Mouse (Mus musculus): ENCODE data around the gene 4931414P19Rik. TPM values are rescaled to one million over a fixed set of nuclear protein-coding genes. Genes with fewer than 3 reads are reported as not detected.

Gene 4931414P19Rik
- polyA plus RNA-seq, 1 experiment from 2014 or later: 7.7 TPM

- no peak for ATAC-seq (ENCODE audit: low FRiP score, low TSS enrichment)
- Histone ChIP-seq H3K4me2 (replicated peaks; ENCODE audit: low read depth, low read length) (no peak overlapping the region), H3K27ac (ENCODE audit: low read depth, low read length) (no peak overlapping the region), H3K9me3 (ENCODE audit: control insufficient read depth, low read length) (no peaks in the 10 kb centered on the region), H3K4me3 (ENCODE audit: low read length) (no peak overlapping the region), H3K9ac (ENCODE audit: low read depth, low read length) (no peak overlapping the region), H3K36me3 (ENCODE audit: control insufficient read depth, insufficient read depth, low read length) (peaks cover 57% of the 10 kb centered on the region), H3K4me1 (ENCODE audit: control insufficient read depth, insufficient read depth, low read length) (no peaks in the 10 kb centered on the region), H3K27me3 (ENCODE audit: control insufficient read depth, insufficient read depth, low read length) (no peaks in the 10 kb centered on the region)
- 93% methylated on average over 36 of the region's 37 CpGs for WGBS
Measured at GRCm38 (mm10) chr14:54632252-54632651, 26.5 kb upstream of the 4931414P19Rik start.

- Histone ChIP-seq H3K4me2 (replicated peaks; ENCODE audit: low read depth, low read length) (no peak overlapping the region), H3K9me3 (ENCODE audit: control insufficient read depth, low read length) (no peaks in the 10 kb centered on the region), H3K36me3 (ENCODE audit: control insufficient read depth, insufficient read depth, low read length) (peaks cover 49% of the 10 kb centered on the region), H3K27me3 (ENCODE audit: control insufficient read depth, insufficient read depth, low read length) (no peaks in the 10 kb centered on the region), H3K9ac (ENCODE audit: low read depth, low read length) (no peak overlapping the region), H3K4me1 (ENCODE audit: control insufficient read depth, insufficient read depth, low read length) (no peaks in the 10 kb centered on the region), H3K27ac (ENCODE audit: low read depth, low read length) (no peak overlapping the region), H3K4me3 (ENCODE audit: low read length) (no peak overlapping the region)
- no peak for ATAC-seq (ENCODE audit: low FRiP score, low TSS enrichment)
- 80% methylated on average over 4 of the region's 4 CpGs for WGBS
Measured at GRCm38 (mm10) chr14:54631240-54631599, 25.4 kb upstream of the 4931414P19Rik start.

- H3K27me3 ChIP-seq (ENCODE audit: control insufficient read depth, insufficient read depth, low read length): no peaks in the 10 kb centered on the region
- H3K9me3 ChIP-seq (ENCODE audit: control insufficient read depth, low read length): no peaks in the 10 kb centered on the region
- no peak overlapping the region for H3K4me2 ChIP-seq (replicated peaks; ENCODE audit: low read depth, low read length)
- H3K4me3 ChIP-seq (ENCODE audit: low read length): no peak overlapping the region
- no peak for ATAC-seq (ENCODE audit: low FRiP score, low TSS enrichment)
- H3K9ac ChIP-seq (ENCODE audit: low read depth, low read length): no peak overlapping the region
- no peak overlapping the region for H3K27ac ChIP-seq (ENCODE audit: low read depth, low read length)
- WGBS: 82% methylated on average over 11 of the region's 11 CpGs
- no peaks in the 10 kb centered on the region for H3K4me1 ChIP-seq (ENCODE audit: control insufficient read depth, insufficient read depth, low read length)
- H3K36me3 ChIP-seq (ENCODE audit: control insufficient read depth, insufficient read depth, low read length): peaks cover 44% of the 10 kb centered on the region
Measured at GRCm38 (mm10) chr14:54630583-54631239, 24.9 kb upstream of the 4931414P19Rik start.

GRCm38 (mm10) chr14:54629797-54630196 is 24.0 kb upstream of the 4931414P19Rik start:
- H3K27me3 ChIP-seq (ENCODE audit: control insufficient read depth, insufficient read depth, low read length): no peaks in the 10 kb centered on the region
- no peak overlapping the region for H3K4me2 ChIP-seq (replicated peaks; ENCODE audit: low read depth, low read length)
- H3K4me3 ChIP-seq (ENCODE audit: low read length): no peak overlapping the region
- no peak overlapping the region for H3K27ac ChIP-seq (ENCODE audit: low read depth, low read length)
- ATAC-seq (ENCODE audit: low FRiP score, low TSS enrichment): no peak
- 93% methylated on average over 2 of the region's 2 CpGs for WGBS
- H3K9ac ChIP-seq (ENCODE audit: low read depth, low read length): no peak overlapping the region
- no peaks in the 10 kb centered on the region for H3K9me3 ChIP-seq (ENCODE audit: control insufficient read depth, low read length)
- no peaks in the 10 kb centered on the region for H3K4me1 ChIP-seq (ENCODE audit: control insufficient read depth, insufficient read depth, low read length)
- peaks cover 41% of the 10 kb centered on the region for H3K36me3 ChIP-seq (ENCODE audit: control insufficient read depth, insufficient read depth, low read length)

- Histone ChIP-seq H3K27ac (ENCODE audit: low read depth, low read length) (no peak overlapping the region), H3K36me3 (ENCODE audit: control insufficient read depth, insufficient read depth, low read length) (peaks cover 29% of the 10 kb centered on the region), H3K27me3 (ENCODE audit: control insufficient read depth, insufficient read depth, low read length) (no peaks in the 10 kb centered on the region), H3K4me3 (ENCODE audit: low read length) (no peak overlapping the region), H3K4me2 (replicated peaks; ENCODE audit: low read depth, low read length) (no peak overlapping the region), H3K4me1 (ENCODE audit: control insufficient read depth, insufficient read depth, low read length) (no peaks in the 10 kb centered on the region), H3K9ac (ENCODE audit: low read depth, low read length) (no peak overlapping the region), H3K9me3 (ENCODE audit: control insufficient read depth, low read length) (no peaks in the 10 kb centered on the region)
- WGBS: 70% methylated on average over 5 of the region's 5 CpGs
- ATAC-seq (ENCODE audit: low FRiP score, low TSS enrichment): no peak
Measured at GRCm38 (mm10) chr14:54628103-54628502, 22.3 kb upstream of the 4931414P19Rik start.

GRCm38 (mm10) chr14:54624976-54625375 is 19.2 kb upstream of the 4931414P19Rik start:
- Histone ChIP-seq H3K27me3 (ENCODE audit: control insufficient read depth, insufficient read depth, low read length) (no peaks in the 10 kb centered on the region), H3K4me3 (ENCODE audit: low read length) (no peak overlapping the region), H3K36me3 (ENCODE audit: control insufficient read depth, insufficient read depth, low read length) (no peaks in the 10 kb centered on the region), H3K9ac (ENCODE audit: low read depth, low read length) (no peak overlapping the region), H3K27ac (ENCODE audit: low read depth, low read length) (no peak overlapping the region), H3K4me1 (ENCODE audit: control insufficient read depth, insufficient read depth, low read length) (no peaks in the 10 kb centered on the region), H3K4me2 (replicated peaks; ENCODE audit: low read depth, low read length) (no peak overlapping the region), H3K9me3 (ENCODE audit: control insufficient read depth, low read length) (no peaks in the 10 kb centered on the region)
- ATAC-seq (ENCODE audit: low FRiP score, low TSS enrichment): no peak
- 73% methylated on average over 10 of the region's 10 CpGs for WGBS

GRCm38 (mm10) chr14:54623334-54623733 is 17.5 kb upstream of the 4931414P19Rik start:
- H3K4me1 ChIP-seq (ENCODE audit: control insufficient read depth, insufficient read depth, low read length): no peaks in the 10 kb centered on the region
- no peak overlapping the region for H3K27ac ChIP-seq (ENCODE audit: low read depth, low read length)
- H3K9ac ChIP-seq (ENCODE audit: low read depth, low read length): no peak overlapping the region
- H3K4me3 ChIP-seq (ENCODE audit: low read length): no peak overlapping the region
- ATAC-seq (ENCODE audit: low FRiP score, low TSS enrichment): no peak
- 85% methylated on average over 6 of the region's 6 CpGs for WGBS
- no peaks in the 10 kb centered on the region for H3K9me3 ChIP-seq (ENCODE audit: control insufficient read depth, low read length)
- H3K27me3 ChIP-seq (ENCODE audit: control insufficient read depth, insufficient read depth, low read length): no peaks in the 10 kb centered on the region
- H3K36me3 ChIP-seq (ENCODE audit: control insufficient read depth, insufficient read depth, low read length): no peaks in the 10 kb centered on the region
- no peak overlapping the region for H3K4me2 ChIP-seq (replicated peaks; ENCODE audit: low read depth, low read length)

GRCm38 (mm10) chr14:54621133-54621532 is 15.3 kb upstream of the 4931414P19Rik start, which contains the start of gene Psmb11:
Gene Psmb11, plus strand, starts transcription at chr14:54621433.
- ATAC-seq (ENCODE audit: low FRiP score, low TSS enrichment): no peak
- no peaks in the 10 kb centered on the region for H3K27me3 ChIP-seq (ENCODE audit: control insufficient read depth, insufficient read depth, low read length)
- H3K36me3 ChIP-seq (ENCODE audit: control insufficient read depth, insufficient read depth, low read length): peaks cover 3% of the 10 kb centered on the region; the same call in 1 of the 2 replicates
- H3K9me3 ChIP-seq (ENCODE audit: control insufficient read depth, low read length): no peaks in the 10 kb centered on the region
- H3K4me2 ChIP-seq (replicated peaks; ENCODE audit: low read depth, low read length): no peak within 1 kb of the TSS
- H3K4me3 ChIP-seq (ENCODE audit: low read length): no peak within 1 kb of the TSS
- peaks cover 7% of the 10 kb centered on the region for H3K4me1 ChIP-seq (ENCODE audit: control insufficient read depth, insufficient read depth, low read length)
- WGBS: 87% methylated on average over 1 of the region's 1 CpGs
- H3K27ac ChIP-seq (ENCODE audit: low read depth, low read length): no peak within 1 kb of the TSS
- H3K9ac ChIP-seq (ENCODE audit: low read depth, low read length): no peak within 1 kb of the TSS

- H3K27me3 ChIP-seq (ENCODE audit: control insufficient read depth, insufficient read depth, low read length): no peaks in the 10 kb centered on the region
- WGBS: under 1% methylated on average over 25 of the region's 25 CpGs
- H3K4me2 ChIP-seq (replicated peaks; ENCODE audit: low read depth, low read length): peak within 1 kb of the TSS; percentile 62
- H3K9me3 ChIP-seq (ENCODE audit: control insufficient read depth, low read length): no peaks in the 10 kb centered on the region
- peak within 1 kb of the TSS; percentile 24; the same call in 1 of the 2 replicates for H3K27ac ChIP-seq (ENCODE audit: low read depth, low read length)
- H3K4me3 ChIP-seq (ENCODE audit: low read length): peak within 1 kb of the TSS; percentile 82
- peak; percentile 89 for ATAC-seq (ENCODE audit: low FRiP score, low TSS enrichment)
- peaks cover 22% of the 10 kb centered on the region for H3K36me3 ChIP-seq (ENCODE audit: control insufficient read depth, insufficient read depth, low read length)
- H3K9ac ChIP-seq (ENCODE audit: low read depth, low read length): peak within 1 kb of the TSS; percentile 81
- peaks cover 7% of the 10 kb centered on the region for H3K4me1 ChIP-seq (ENCODE audit: control insufficient read depth, insufficient read depth, low read length)
Measured at GRCm38 (mm10) chr14:54617897-54618365, 12.1 kb upstream of the 4931414P19Rik start, which contains the start of gene Psmb5. Gene Psmb5, minus strand, starts transcription at chr14:54618022.
